Mouse (Mus musculus): Measurements from ENCODE around the gene Ank. TPM values are rescaled to one million over a fixed set of nuclear protein-coding genes. Genes with fewer than 3 reads are reported as not detected.

Gene Ank
- polyA plus RNA-seq, 1 experiment from 2014 or later: 13.2 TPM

DNA sequence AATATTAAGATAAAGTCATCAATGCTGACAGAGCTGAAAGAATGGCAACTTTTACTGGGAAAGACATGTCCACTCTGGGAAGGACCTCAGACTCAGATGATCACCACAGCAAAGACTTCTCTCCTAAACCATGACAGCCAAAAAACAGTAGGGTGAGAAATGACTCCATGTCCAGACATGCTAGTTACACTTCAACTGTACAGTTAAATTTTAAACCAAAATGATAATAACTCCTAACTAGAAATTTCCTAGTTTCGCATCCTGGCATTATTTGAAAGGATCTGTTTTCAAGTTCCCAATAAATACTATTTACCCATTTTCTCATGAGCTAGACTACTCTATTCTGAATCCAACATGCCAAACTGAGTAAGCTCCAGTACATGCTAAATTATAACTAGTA, 159.8 kb downstream of the Ank start:
- ATAC-seq (ENCODE audit: low FRiP score): no peak
- no peaks in the 10 kb centered on the region for H3K27me3 ChIP-seq
- H3K9me3 ChIP-seq: no peaks in the 10 kb centered on the region
- no peak overlapping the region for H3K4me2 ChIP-seq
- 94% methylated on average over 1 of the region's 1 CpGs for WGBS
- peaks cover 28% of the 10 kb centered on the region for H3K4me1 ChIP-seq (replicated peaks)
- no peak overlapping the region for H3K27ac ChIP-seq
- no peak overlapping the region for H3K4me3 ChIP-seq
- H3K9ac ChIP-seq: no peak overlapping the region
- peaks cover 25% of the 10 kb centered on the region for H3K36me3 ChIP-seq

- Histone ChIP-seq H3K4me1 (replicated peaks) (peaks cover 29% of the 10 kb centered on the region), H3K9me3 (no peaks in the 10 kb centered on the region), H3K4me3 (no peak overlapping the region), H3K9ac (no peak overlapping the region), H3K36me3 (peaks cover 17% of the 10 kb centered on the region), H3K4me2 (no peak overlapping the region), H3K27ac (no peak overlapping the region), H3K27me3 (no peaks in the 10 kb centered on the region)
- 95% methylated on average over 9 of the region's 9 CpGs for WGBS
- no peak for ATAC-seq (ENCODE audit: low FRiP score)
Observed at GRCm38 (mm10) chr15:27627794-27628193, 161.3 kb downstream of the Ank start.

DNA sequence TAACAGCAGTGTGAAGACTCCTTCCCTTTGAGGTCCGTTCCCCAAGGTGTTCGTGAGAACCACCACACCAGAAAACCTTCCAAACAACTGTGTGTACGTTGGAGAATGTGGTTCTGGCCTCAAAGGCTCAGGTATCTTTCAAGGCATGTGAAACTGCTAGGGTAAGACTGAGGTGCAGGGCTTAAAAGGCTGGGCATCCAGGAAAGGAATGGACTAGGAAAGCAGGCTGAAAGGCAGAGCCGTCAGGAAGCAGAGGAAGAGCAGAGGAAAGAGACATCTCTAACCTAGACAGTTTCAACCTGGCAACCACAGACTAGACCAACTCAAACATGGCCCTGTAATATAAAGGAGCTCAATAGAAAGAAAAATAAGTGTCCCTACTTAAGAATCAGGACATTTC, 162.6 kb downstream of the Ank start:
- WGBS: 92% methylated on average over 4 of the region's 4 CpGs
- H3K36me3 ChIP-seq: peaks cover 11% of the 10 kb centered on the region
- peak overlapping the region; percentile 87 for H3K4me3 ChIP-seq
- peak overlapping the region; percentile 85 for H3K4me2 ChIP-seq
- no peak overlapping the region for H3K27ac ChIP-seq
- peaks cover 29% of the 10 kb centered on the region for H3K4me1 ChIP-seq (replicated peaks)
- ATAC-seq (ENCODE audit: low FRiP score): no peak
- H3K27me3 ChIP-seq: no peaks in the 10 kb centered on the region
- H3K9ac ChIP-seq: no peak overlapping the region; the same call in 1 of the 2 replicates
- H3K9me3 ChIP-seq: no peaks in the 10 kb centered on the region

GRCm38 (mm10) chr15:27629800-27630600, 163.5 kb downstream of the Ank start:
- Histone ChIP-seq H3K9me3 (no peaks in the 10 kb centered on the region), H3K4me1 (replicated peaks) (peaks cover 29% of the 10 kb centered on the region), H3K4me2 (peak overlapping the region; percentile 85), H3K27ac (peak overlapping the region; percentile 23; the same call in 1 of the 2 replicates), H3K9ac (peak overlapping the region; percentile 84), H3K4me3 (peak overlapping the region; percentile 87), H3K27me3 (no peaks in the 10 kb centered on the region), H3K36me3 (peaks cover 11% of the 10 kb centered on the region)
- peak; percentile 80; the same call in 1 of the 2 replicates for ATAC-seq (ENCODE audit: low FRiP score)
- 3% methylated on average over 53 of the region's 53 CpGs for WGBS

DNA sequence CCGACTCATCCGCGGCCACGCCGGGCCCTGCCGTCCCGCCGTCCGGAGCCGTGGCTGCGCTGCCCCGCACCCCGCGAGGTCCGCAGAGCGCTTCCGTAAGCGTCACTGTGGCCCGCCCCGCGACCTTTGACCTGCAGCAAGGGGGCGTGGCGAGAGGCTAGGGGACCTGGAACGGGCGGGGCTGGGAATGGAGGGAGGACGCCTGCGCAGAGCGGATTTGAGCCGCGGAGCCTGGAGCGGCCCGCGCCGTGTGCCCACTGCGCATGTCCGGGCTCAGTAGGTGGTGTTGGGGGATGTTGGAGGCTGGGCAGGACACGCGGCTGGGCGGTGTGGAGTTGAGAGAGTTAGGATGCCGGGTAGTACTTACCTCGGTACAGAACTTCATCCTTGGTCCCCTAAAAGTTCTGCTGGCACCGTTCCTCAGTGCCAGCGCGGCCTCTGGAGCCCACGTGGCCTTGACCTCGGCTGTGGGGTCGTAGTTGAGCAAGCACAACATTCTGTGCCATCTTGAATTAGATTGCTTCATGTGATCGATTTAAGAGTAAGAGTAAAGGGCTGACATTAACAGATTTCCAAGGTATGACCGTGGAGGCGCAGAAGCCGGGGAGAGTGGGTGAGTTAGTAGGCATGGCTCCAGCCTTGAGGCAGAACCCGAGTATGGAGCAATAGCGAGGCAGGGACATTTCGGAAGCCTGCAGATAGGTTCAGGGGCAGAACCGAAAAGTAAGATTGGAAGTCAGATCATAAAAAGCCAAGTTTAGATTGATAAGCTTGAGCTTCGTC, 164.3 kb downstream of the Ank start, which contains the start of gene Otulin:
Gene Otulin (minus strand): TSS at position 93 of the 783 bp plus-strand sequence.
- Histone ChIP-seq H3K27ac (peak within 1 kb of the TSS; percentile 78), H3K4me2 (peak within 1 kb of the TSS; percentile 85), H3K27me3 (no peaks in the 10 kb centered on the region), H3K36me3 (peaks cover 6% of the 10 kb centered on the region), H3K9me3 (no peaks in the 10 kb centered on the region), H3K9ac (peak within 1 kb of the TSS; percentile 84), H3K4me1 (replicated peaks) (peaks cover 29% of the 10 kb centered on the region), H3K4me3 (peak within 1 kb of the TSS; percentile 87)
- peak; percentile 99 for ATAC-seq (ENCODE audit: low FRiP score)
- 5% methylated on average over 56 of the region's 56 CpGs for WGBS

GRCm38 (mm10) chr15:27633941-27634900, 167.7 kb downstream of the Ank start:
- ATAC-seq (ENCODE audit: low FRiP score): no peak
- Histone ChIP-seq H3K27me3 (no peaks in the 10 kb centered on the region), H3K36me3 (no peaks in the 10 kb centered on the region), H3K4me1 (replicated peaks) (peaks cover 14% of the 10 kb centered on the region), H3K4me3 (no peak overlapping the region), H3K27ac (no peak overlapping the region), H3K9me3 (no peaks in the 10 kb centered on the region), H3K4me2 (no peak overlapping the region), H3K9ac (no peak overlapping the region)
- 82% methylated on average over 8 of the region's 8 CpGs for WGBS

- H3K36me3 ChIP-seq: no peaks in the 10 kb centered on the region
- H3K27me3 ChIP-seq: no peaks in the 10 kb centered on the region
- no peak overlapping the region for H3K4me2 ChIP-seq
- WGBS: 77% methylated on average over 12 of the region's 12 CpGs
- no peak overlapping the region for H3K4me3 ChIP-seq
- no peaks in the 10 kb centered on the region for H3K4me1 ChIP-seq (replicated peaks)
- no peak overlapping the region for H3K9ac ChIP-seq
- no peaks in the 10 kb centered on the region for H3K9me3 ChIP-seq
- ATAC-seq (ENCODE audit: low FRiP score): no peak
- no peak overlapping the region for H3K27ac ChIP-seq
Observed at GRCm38 (mm10) chr15:27641171-27641570, 174.7 kb downstream of the Ank start.

DNA sequence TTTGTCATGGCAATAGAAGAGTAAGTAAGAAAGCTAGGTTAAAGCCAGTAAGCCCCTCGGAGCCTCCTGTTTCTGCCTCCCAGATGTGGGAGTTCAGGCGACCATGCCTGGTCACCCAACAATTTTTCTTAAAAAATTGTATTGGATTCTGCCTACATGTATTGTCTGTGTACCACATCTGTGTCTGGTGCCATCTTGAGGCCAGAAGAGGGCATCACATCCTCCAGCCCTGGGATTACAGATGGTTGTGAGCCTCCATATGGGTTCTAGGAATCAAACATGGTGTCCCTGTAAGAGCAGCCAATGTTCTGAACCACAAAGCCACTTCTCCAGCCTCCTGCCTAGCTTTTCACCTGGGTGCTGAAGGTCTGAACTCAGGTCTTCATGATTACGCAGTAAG, 176.4 kb downstream of the Ank start:
- no peaks in the 10 kb centered on the region for H3K36me3 ChIP-seq
- no peak overlapping the region for H3K27ac ChIP-seq
- no peaks in the 10 kb centered on the region for H3K27me3 ChIP-seq
- H3K4me3 ChIP-seq: no peak overlapping the region
- no peak for ATAC-seq (ENCODE audit: low FRiP score)
- 85% methylated on average over 3 of the region's 3 CpGs for WGBS
- H3K9me3 ChIP-seq: no peaks in the 10 kb centered on the region
- H3K4me1 ChIP-seq (replicated peaks): no peaks in the 10 kb centered on the region
- no peak overlapping the region for H3K9ac ChIP-seq
- H3K4me2 ChIP-seq: no peak overlapping the region

Small RNAs within 50 kb of the gene (microRNA-seq; reads per million reads assigned to microRNA genes)
- gene Mir7117: 1.2 reads per million

Other genes starting within 250 kb of the Ank start
- 23.1 and 24.1 TPM in 2 replicates for gene Otulin, start 164.0 kb downstream of the Ank start, polyA plus RNA-seq (2015; fragmentation: Nextera tagmentation; extraction: Ambion mirVana)
- gene Otulinl, start 214.9 kb downstream of the Ank start, polyA plus RNA-seq (2015; fragmentation: Nextera tagmentation; extraction: Ambion mirVana): 10.3 and 14.3 TPM in 2 replicates

Measured in hindbrain, embryonic 13.5 days (tissue).